Mouse (Mus musculus): ENCODE data around the gene Clpsl2. TPM values are rescaled to one million over a fixed set of nuclear protein-coding genes. Genes with fewer than 3 reads are reported as not detected.

The Clpsl2 gene
- total RNA-seq, 2 experiments from 2014 or later, result not detected

DNA sequence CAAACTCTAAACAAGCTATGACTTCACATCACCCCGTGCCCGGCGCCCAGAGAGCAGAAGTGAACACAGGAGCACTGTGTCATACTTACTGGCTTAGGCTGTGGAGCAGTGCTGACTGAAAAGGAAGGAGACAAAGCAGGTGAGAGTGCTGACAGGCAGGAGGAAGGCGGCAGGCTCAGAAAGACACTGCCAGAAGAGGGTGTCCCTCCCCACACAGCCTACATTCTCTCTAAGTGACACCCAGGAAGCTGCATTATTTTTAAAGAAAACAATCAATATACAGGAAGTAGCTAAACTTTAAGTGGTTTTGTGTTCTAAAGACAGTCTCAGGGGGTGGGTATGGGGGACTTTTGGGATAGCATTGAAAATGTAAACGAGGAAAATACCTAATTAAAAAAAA lies 51.6 kb downstream of the Clpsl2 start:
- no peak for DNase-seq (ENCODE audit: low spot score in 2 of 2)
- intact Hi-C loops (cut with DNase I), result no loop called here

DNA sequence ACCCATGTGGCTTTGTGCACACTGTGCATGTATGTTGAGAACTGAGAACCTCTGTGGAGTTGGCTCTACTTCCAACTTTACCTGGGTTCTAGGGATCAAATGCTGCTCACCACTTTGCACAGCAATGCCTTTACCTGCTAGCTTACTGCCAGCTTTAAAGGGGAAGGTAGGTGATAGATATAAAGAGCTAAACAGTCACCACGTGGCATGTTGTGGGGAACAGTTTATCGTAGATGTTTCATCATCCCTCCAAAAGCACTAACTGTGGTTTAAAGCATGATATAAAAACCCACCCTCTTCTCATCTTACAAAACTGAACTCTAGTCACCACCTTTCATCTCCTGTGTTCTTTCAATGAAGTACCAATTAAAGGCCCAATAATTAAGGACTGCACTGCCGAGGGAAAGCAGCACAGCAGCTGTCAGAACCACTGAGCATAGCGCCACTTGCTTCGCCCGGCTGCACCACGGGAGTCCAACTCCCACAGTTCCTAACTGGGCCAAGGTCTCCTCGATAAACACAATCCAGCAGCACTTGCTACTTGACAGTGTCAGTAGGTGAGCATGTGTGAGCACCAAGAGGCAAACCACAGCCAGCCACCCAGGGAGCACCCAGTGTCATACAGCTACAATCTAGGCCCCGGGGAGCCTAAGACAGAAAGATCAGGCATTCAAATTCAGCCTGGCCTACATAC lies 52.5 kb downstream of the Clpsl2 start:
- no peak for DNase-seq (ENCODE audit: low spot score in 2 of 2)
- intact Hi-C loops (cut with DNase I), result no loop called here

Small RNA genes within 50 kb of the gene (microRNA-seq; reads per million reads assigned to microRNA genes)
- not detected for gene Gm25195
- gene Mir6969, result not detected

Other genes starting within 250 kb of the Clpsl2 start
- 10 to 100 TPM; 21.6 to 29.5 TPM for gene Fance, start 235.9 kb upstream of the Clpsl2 start, total RNA-seq (2021)
- gene Rpl10a, start 220.9 kb upstream of the Clpsl2 start, total RNA-seq (2021), result 100 to 1,000 TPM; 289 to 354 TPM
- gene Tead3, start 198.6 kb upstream of the Clpsl2 start, total RNA-seq (2021), result 1 to 10 TPM; 2.4 to 2.8 TPM
- gene Tulp1, start 184.2 kb upstream of the Clpsl2 start, total RNA-seq (2021), result not detected
- 10 to 100 TPM; 40.4 to 69.3 TPM for gene Fkbp5, start 31.9 kb upstream of the Clpsl2 start, total RNA-seq (2021)
- not detected for gene Armc12, start 18.6 kb upstream of the Clpsl2 start, total RNA-seq (2021)
- not detected for gene Clps, start 11.4 kb downstream of the Clpsl2 start, total RNA-seq (2021)
- gene Lhfpl5, start 26.2 kb downstream of the Clpsl2 start, total RNA-seq (2021), result 1 to 10 TPM; 3.1 to 3.2 TPM
- gene Srpk1, start 73.3 kb downstream of the Clpsl2 start, total RNA-seq (2021), result 100 to 1,000 TPM in 1 of 2 experiments, 10 to 100 TPM in 1; 90.2 to 106 TPM
- gene Slc26a8, start 140.8 kb downstream of the Clpsl2 start, total RNA-seq (2021), result 10 to 100 TPM in 1 of 2 experiments, 1 to 10 TPM in 1; 6.9 to 10.8 TPM
- gene Mapk14, start 141.9 kb downstream of the Clpsl2 start, total RNA-seq (2021), result 10 to 100 TPM; 86.6 to 86.8 TPM
- 1 to 10 TPM; 2.2 to 3.6 TPM for gene AC170998.1, start 176.7 kb downstream of the Clpsl2 start, total RNA-seq (2021)
- gene Mapk13, start 219.9 kb downstream of the Clpsl2 start, total RNA-seq (2021), result 1 to 10 TPM; 1.1 to 1.5 TPM

Measured in left cerebral cortex, postnatal 36 days (tissue).